Comparison of ENCODE assay signal across 18 mouse cellular contexts in genomic region chr3:65793561-65793960, GRCm38 (mm10).
"Had no signal": no experiment of that assay in that cellular context is flagged by ENCODE, and none has a peak within 500 bp of the region (broad histone marks: within the 10 kb centered on the region; RNA-seq: fewer than 3 reads in every experiment).

No protein-coding gene starts in this region.

- H3K27ac ChIP-seq: kidney, embryonic 15.5 days; left cerebral cortex, adult 2 months; liver, embryonic 13.5 days; midbrain, embryonic 10.5 days; midbrain, embryonic 13.5 days; stomach, postnatal 0 days had no signal

- ATAC-seq: midbrain, embryonic 13.5 days; midbrain, embryonic 16.5 days had no signal

- H3K4me2 ChIP-seq: kidney, embryonic 15.5 days; liver, embryonic 13.5 days; midbrain, embryonic 13.5 days had no signal

- DNase-seq: kidney, adult 18-20 months; kidney, postnatal 10 days; kidney, postnatal 36 days; layer of hippocampus, postnatal 36 days; liver, embryonic 13.5 days; lung, adult 2 months; lung, postnatal 14 days; thymus, adult 2 months; thymus, postnatal 14 days; thymus, postnatal 4 days had no signal

- H3K4me3 ChIP-seq: kidney, embryonic 15.5 days; left cerebral cortex, adult 2 months; liver, embryonic 13.5 days; megakaryocyte, embryonic 14.5 days; midbrain, embryonic 10.5 days; midbrain, embryonic 13.5 days; myocyte had no signal

- H3K9me3 ChIP-seq: kidney, embryonic 15.5 days; liver, embryonic 13.5 days; midbrain, embryonic 10.5 days; midbrain, embryonic 13.5 days had no signal

- H3K36me3 ChIP-seq: kidney, embryonic 15.5 days; liver, embryonic 13.5 days; midbrain, embryonic 10.5 days; midbrain, embryonic 13.5 days had no signal

- H3K9ac ChIP-seq: kidney, embryonic 15.5 days; liver, embryonic 13.5 days; midbrain, embryonic 13.5 days had no signal

- H3K27me3 ChIP-seq: kidney, embryonic 15.5 days; liver, embryonic 13.5 days; megakaryocyte, embryonic 14.5 days; midbrain, embryonic 13.5 days had no signal

- H3K4me1 ChIP-seq: kidney, embryonic 15.5 days; liver, embryonic 13.5 days; megakaryocyte, embryonic 14.5 days; midbrain, embryonic 13.5 days had no signal
